Mouse (Mus musculus) neutrophil, adult 65 days (primary cell): ENCODE data around the gene Cenps. TPM values are rescaled to one million over a fixed set of nuclear protein-coding genes. Genes with fewer than 3 reads are reported as not detected.

Source experiments
- total RNA-seq: library from RNA; stranded (reverse); gene quantifications from 2 replicates; pipeline ENCODE4 v1.2.4, GENCODE M21; 2023

Gene Cenps
- 8.7 and 13.1 TPM in 2 replicates for total RNA-seq

DNA sequence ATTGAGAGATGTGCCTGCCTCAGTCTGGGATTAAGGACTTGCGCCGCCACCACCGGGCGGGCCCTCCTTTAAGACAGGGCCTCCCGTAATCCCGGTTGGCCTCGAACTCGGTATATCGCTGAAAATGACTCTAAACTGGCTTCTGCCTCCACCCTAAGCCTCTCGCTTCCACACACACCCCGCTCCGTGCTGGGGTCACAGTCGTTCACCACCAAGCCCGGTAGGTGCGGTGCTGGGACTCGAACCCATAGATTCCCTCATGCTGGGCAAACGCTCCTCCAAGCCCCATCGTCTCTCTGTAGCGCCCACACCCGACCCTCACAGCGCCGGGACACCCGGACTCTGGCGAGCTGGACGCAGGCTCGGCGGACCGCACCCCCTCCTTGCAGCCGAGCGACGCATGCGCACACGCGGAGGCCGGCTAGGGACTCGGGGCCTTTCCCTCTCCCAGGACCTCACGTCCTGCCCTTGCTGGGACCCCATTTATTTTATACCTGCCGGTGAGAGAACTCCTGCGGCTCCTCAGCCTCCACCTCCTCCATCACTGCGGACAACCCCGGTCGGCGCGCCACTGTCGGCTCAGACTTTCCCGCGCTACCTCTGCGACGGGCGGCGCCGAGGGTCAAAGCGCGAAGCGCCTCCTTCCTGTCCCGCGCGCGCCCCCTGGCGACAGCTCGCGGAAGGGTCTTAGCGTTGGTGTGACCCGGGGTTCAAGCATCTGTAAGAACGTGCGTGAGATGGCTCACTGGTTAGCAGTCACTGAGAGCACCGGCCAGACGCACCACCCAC, at the start of gene Cenps:
Gene Cenps (minus strand): TSS at position 648 of the 789 bp plus-strand sequence.

DNA sequence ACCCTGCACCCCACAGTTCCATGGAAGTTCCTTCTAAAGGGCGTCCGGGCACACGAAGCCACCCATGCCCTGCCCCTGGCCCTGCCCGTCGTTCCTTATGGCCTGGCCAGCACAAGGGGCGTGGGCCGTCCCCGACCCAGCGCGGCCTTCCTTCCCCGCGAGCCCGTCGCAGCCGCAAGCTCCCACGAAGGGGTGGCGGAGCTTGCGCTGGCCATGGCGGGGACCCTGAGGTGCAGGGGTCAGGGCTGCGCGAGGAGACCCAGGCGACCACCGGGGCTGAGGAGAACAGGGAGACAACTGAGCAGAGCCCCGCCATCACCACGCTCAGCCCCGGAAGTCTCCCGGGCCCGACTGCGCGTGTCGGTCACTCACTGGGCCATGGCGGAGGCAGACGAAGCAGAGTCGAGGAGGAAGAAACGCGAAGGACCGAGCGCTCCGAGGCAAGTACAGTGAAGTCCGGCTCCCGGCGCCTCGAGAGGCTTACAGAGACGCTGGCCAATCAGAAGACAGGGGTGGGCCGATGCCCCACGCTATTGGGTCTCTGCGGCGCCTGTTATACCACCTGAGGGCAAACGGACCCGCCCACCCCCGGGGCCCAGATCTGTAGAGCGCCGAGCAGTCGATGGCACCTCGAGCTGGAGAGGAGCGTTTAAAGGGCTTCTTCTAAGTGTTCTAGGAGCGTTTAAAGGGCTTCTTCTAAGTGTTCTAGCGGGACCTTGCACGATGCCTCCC, 29.0 kb upstream of the Cenps start, which contains the start of gene Pgd:
Gene Pgd (minus strand): TSS at position 557 of the 732 bp plus-strand sequence.

DNA sequence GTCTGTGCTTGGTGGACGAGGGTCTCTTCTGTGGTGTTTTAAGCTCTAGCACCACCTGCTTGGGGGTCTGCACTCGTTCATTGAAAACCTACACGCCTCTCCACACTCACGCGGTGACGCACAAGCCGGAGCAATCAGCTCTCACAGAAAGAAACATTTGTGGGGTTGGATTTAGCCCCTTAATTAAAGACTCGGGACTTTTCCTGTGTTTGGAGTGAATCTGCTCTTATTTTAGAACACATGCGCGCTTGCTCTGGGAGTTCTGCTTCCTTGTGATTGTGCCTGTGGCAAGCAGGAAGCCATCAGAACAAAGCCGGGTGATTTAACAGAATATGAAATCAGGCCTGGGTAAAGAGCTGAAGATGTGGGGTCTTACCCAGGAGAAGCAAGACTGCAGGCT, 10.8 kb downstream of the Cenps start, which contains the start of gene Cort:
Gene Cort (minus strand): TSS at position 101 of the 400 bp plus-strand sequence.

DNA sequence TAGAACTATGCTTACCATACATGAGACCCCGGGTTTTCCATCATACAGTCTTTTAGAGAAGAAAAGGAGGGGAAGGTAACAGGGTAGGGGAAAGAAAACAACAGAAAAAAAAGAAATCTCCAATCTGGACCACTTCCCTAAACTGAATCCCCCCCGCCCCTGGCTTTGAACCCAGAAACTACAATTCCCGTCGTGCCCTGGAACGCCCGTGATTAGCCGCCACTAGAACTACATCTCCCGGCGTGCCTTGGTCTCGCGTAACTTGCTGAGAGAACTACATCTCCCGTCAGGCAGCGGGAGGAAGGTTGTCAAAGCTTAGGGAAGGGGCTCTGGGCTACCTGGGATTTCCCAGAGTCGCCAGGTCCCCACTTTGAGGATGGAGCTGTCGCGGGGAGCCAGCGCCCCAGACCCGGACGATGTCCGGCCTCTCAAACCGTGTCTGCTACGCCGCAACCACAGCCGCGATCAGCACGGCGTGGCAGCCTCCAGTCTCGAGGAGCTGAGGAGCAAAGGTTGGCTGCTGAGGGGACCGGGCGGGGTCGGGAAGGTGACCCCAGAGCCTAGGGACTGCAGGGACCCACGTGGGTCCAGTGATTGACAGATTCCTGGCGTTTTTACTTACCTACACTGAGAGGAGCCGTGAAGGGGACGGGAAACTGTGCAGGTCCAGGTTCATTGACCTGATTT, 33.4 kb downstream of the Cenps start, which contains the start of gene Dffa:
Gene Dffa (plus strand): TSS at position 272 of the 687 bp plus-strand sequence.

DNA sequence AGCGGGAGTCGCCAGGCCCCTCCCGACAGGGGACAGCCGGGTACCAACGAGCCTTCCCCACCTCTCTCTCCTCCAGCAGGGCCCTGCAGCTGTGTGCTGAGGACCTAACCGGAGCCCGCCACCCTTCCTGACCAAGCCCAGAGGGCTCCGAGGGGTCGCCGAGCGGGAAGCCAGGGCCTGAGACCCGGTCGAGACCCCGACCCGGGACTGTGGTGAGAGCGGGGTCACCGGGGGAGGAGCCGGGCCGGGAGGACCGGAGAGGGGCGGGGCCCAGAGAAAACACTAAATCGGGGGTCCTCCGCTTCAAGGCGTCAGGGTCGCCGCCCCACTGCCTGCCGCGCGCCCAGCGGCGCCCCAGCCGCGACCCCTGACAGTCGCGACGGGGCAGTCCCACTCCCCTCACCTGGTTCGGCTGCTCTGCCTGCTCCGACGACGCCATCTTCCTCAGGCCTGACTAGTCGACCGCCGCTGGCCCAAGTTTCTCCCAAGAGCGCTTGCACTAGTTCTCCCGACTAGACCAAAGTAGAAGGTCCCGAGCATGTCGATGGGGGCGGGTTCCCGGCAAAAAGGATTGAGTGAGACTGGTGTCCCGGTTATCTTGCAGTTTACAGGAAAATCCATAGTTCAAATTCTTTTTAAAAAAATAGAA, 37.9 kb downstream of the Cenps start, which contains the start of gene Pex14:
Gene Pex14 (minus strand): TSS at position 508 of the 649 bp plus-strand sequence.

Other genes starting within 250 kb of the Cenps start
- gene Pex14, start 37.8 kb downstream of the Cenps start, total RNA-seq: 14.9 TPM in 2 replicates
- 13.7 and 17.6 TPM in 2 replicates for gene Dffa, start 33.5 kb downstream of the Cenps start, total RNA-seq
- 1.0 and 1.1 TPM in 2 replicates for gene Cort, start 10.9 kb downstream of the Cenps start, total RNA-seq
- gene Pgd, start 29.1 kb upstream of the Cenps start, total RNA-seq: 738 and 813 TPM in 2 replicates
- 52.6 and 66.9 TPM in 2 replicates for gene Kif1b, start 170.1 kb upstream of the Cenps start, total RNA-seq